Mouse (Mus musculus) right cerebral cortex, postnatal 10 days (tissue): Measurements from ENCODE around the gene Tor1aip2.

Experiments
- DNase-seq, 2 experiments: peaks; one replicate each; pipeline ENCODE4 v3.0.0; 2021; ENCODE audit warnings: low spot score in 2 of 2

Tor1aip2 gene

GRCm38 (mm10) chr1:156041451-156042241, 6.4 kb downstream of the Tor1aip2 start:
- DNase-seq = no peak

- no peak for DNase-seq
These were observed 7.3 kb downstream of the Tor1aip2 start for GRCm38 (mm10) chr1:156042481-156042880.

DNA sequence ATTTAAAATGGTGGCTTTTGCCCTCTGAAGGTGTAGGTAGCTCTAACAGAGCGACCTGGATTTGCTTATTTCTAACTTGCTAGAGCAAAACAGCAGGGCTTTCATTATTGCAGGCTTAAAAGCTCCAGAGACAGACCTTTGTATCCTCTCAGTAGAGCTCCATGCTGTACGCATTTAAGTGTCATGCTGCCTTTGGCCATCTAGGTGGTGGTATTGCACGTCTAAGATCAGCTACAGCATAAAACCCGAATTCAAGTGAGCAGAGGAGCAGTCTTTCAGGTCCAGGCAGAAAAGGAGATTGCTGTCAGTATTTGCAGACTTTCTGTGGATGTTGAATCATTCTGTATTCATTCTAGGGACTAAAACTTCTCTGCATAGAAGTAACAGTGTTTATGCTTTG, 7.8 kb downstream of the Tor1aip2 start:
- DNase-seq = peak; percentile 57 to 65

DNA sequence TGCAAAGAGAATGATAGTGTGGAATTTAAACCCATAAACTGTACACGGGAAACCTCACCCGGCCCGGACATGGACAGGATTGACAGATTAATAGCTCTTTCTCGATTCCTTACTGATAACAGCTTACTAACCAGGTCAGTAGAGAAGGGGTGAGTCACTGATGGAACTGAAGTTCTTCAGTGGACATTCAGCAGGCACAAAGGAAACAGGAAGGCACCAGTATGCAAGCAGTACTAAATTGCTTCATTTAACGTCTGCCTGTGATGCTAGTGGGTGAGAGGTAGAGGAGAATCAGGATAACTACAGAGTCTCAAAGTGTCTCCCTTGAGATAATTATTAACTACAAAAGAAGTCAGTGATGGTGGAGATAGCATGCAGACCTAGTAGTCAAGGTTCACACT, 9.0 kb downstream of the Tor1aip2 start:
- no peak for DNase-seq

DNA sequence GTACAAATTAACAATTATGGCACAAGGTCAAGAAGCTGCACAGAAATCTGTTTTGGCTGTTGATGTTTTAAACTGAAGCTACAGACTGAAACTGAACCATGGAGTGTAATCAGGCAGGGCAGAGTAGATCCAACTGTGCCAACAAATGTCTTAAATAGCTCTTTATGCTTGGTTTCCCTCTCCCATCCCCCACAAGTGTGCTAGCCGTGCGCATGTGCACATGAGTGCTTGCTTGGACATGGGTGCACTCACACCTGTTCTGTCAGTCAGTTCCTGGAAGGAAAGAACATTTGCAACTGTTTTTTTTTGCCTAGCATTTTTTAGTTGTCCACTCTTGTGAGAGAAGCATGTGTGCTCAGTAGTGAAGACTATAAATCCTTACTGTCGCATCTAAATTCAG, 11.5 kb downstream of the Tor1aip2 start:
- no peak for DNase-seq

DNA sequence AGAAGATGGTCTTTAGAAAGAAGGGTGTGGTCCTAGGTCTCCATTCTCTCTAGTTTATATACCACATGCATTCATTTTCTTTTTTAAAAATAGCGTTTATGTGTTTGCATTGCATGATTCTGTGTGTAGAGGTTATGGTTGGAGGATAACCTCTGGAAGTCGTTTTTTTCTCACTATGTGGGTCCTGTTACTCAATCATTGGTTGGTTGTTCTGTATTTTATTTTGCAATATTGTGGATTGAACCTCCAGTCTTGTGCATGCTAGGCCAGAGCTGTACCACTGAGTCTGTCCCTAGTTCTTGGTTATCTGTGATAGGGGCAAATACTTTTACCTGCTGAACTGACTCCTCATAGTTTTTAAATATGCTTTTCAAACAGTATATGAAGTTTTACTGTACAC, 23.0 kb downstream of the Tor1aip2 start:
- no peak for DNase-seq

DNA sequence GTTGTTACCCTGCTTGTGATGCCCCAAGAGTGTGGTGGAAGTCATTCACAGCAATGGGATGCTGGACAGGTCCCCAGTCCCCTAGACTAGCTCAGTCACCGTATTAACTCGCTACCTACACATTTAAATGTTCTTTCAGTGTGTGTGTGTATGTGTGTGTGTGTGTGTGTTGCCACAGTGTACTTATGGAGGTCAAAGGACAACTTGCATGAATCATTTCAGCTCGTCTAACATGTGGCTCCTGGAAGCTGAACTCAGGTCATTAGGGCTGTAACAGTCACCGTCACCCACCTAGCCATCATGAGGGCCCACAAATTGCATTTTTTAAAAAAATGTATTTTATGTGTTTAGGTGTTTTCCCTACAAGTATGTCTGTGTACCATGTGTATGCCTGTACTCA, 27.0 kb downstream of the Tor1aip2 start:
- DNase-seq = no peak

DNA sequence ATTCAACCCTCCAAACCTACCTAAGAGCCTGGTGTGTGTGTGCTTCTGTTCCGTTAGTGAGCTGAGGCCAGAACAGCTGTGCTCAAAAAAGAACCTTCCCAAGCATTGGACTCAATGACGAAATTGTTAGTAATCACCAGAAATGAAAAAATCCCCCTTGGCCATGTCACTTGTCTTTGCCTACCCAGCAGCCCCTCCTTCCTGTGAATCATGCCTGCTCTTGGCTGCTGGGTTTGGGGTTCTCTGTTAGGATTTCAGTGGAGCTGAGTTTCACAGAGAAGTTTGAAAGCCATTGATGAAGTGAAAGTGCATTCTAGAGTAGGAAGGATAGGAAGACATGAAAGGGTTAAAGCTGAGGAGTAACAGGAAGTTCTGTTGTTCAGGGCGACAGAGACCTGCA, 30.9 kb downstream of the Tor1aip2 start:
- DNase-seq = no peak

GRCm38 (mm10) chr1:156070106-156070505, 34.9 kb downstream of the Tor1aip2 start:
- no peak for DNase-seq

GRCm38 (mm10) chr1:156073169-156073821, 38.1 kb downstream of the Tor1aip2 start:
- DNase-seq = no peak

- no peak for DNase-seq
These were observed 39.4 kb downstream of the Tor1aip2 start for GRCm38 (mm10) chr1:156074575-156074974.

- DNase-seq = no peak
These were observed 41.3 kb downstream of the Tor1aip2 start for GRCm38 (mm10) chr1:156076474-156076873.

GRCm38 (mm10) chr1:156077655-156078054, 42.5 kb downstream of the Tor1aip2 start:
- no peak for DNase-seq

GRCm38 (mm10) chr1:156084603-156085002, 49.4 kb downstream of the Tor1aip2 start:
- no peak for DNase-seq

- peak; percentile 50 to 62 for DNase-seq
These were observed 50.6 kb downstream of the Tor1aip2 start for GRCm38 (mm10) chr1:156085770-156086169.

GRCm38 (mm10) chr1:156087586-156087985, 52.4 kb downstream of the Tor1aip2 start:
- DNase-seq = no peak

DNA sequence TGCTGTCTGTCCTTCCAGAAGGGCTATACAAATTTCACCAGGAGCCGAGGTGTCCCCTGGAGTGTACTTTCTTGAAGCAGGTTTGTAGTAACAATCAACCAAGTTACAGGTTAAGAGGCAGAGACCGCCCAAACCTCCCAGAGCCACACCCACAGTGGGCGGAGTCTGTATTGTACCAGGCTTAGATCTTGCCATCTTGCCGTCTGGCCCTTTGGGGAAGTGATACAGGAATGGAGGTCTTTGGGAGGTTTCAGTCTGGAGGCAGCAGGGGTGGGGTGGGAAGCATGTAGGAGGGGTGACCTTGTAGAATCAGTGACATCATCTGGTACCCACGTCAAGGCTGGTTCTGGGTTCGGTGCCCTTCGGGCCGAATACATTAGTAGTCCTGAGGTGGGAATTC, 54.4 kb downstream of the Tor1aip2 start:
- no peak for DNase-seq

- DNase-seq = no peak
These were observed 54.8 kb downstream of the Tor1aip2 start for GRCm38 (mm10) chr1:156090042-156090441.

GRCm38 (mm10) chr1:156091811-156092210, 56.6 kb downstream of the Tor1aip2 start:
- DNase-seq = no peak

DNA sequence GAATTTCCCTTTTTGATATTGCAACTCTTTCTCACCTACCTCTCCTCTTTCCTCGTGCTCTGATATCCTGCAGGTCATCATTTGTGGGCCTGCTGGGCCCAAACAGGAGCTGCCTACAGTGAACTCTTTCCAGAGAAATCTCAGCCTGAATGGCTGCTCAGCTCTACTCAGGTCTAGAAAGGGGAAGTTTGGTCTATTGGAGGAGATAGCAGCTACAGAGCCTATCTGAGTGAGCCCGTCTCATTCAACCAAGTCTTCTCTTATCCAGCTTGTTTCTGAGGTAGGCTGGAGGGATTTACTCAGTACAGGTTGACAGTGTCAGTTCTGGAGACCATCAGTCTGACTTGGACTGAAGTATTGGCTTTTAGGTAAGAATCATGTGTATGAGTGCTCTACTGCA, 68.6 kb downstream of the Tor1aip2 start:
- DNase-seq = no peak

DNA sequence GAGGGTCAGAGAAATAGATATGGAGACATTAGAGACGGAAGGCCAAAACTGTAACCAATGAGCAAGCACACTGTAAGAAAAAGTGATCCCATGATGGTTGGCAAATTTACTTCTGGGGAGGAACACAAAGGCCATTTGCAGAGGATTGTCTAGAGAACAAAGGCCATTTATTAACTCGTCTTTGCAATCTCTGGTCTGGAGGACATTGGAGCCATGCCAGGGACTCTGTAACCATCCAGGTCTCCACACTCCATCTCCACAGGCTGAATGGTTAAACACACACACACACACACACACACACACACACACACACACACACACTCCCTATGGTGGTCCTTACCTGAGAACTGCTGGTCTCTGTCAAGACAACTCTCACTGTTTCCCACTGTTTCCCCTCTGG, 70.2 kb downstream of the Tor1aip2 start:
- DNase-seq = no peak

- no peak for DNase-seq
These were observed 72.2 kb downstream of the Tor1aip2 start for GRCm38 (mm10) chr1:156107424-156107823.

GRCm38 (mm10) chr1:156108400-156108799, 73.2 kb downstream of the Tor1aip2 start:
- no peak for DNase-seq
